Mouse (Mus musculus): ENCODE data around the gene Rgs3. TPM values are rescaled to one million over a fixed set of nuclear protein-coding genes. Genes with fewer than 3 reads are reported as not detected.
"Not testable (repeated sequence)": the region's sequence is repeated elsewhere in the genome, so short reads cannot be mapped to it uniquely, and the experiment has no call there.

Rgs3 gene
- polyA plus RNA-seq, 1 experiment = 57.0 TPM

DNA sequence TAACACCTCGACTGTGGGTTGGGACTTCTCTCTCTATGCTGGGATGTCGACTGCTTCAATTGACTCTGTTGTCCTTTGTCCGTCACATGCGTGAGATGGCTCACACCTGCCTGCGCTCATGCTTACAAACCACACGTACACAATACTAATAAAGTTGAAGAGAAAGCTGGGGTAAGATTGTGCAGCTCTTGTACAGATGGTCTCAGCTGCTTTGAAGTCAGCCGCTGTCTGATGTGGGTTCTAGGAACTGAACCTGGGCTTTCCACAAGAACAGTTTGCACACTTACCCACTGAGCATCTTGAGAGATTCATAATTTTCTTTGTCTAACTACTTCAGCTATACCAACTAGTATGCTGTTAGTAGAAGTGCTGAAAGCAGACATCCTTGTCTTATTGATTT, 7.7 kb upstream of the Rgs3 start:
- DNase-seq (ENCODE audit: low spot score) = no peak

DNA sequence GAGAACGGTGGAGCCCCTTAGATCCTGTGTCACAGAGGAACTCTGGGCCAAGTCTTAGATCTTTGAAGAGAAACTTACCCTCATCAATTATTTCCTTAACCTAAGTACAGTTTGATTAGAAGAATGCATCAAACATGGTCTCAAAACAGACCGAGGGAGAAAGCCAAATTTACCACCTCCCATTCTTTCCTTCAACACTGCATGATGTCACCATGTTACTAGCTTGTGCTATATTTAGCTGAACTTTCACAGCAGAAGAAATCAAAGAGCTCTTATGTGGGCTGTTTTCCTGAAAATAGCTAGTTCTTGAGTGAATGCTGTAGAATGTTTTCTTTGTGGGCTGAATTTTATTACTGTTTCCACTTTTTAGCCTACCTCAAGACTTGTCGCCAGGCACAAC, 2.2 kb upstream of the Rgs3 start:
- no peak for DNase-seq (ENCODE audit: low spot score)

DNA sequence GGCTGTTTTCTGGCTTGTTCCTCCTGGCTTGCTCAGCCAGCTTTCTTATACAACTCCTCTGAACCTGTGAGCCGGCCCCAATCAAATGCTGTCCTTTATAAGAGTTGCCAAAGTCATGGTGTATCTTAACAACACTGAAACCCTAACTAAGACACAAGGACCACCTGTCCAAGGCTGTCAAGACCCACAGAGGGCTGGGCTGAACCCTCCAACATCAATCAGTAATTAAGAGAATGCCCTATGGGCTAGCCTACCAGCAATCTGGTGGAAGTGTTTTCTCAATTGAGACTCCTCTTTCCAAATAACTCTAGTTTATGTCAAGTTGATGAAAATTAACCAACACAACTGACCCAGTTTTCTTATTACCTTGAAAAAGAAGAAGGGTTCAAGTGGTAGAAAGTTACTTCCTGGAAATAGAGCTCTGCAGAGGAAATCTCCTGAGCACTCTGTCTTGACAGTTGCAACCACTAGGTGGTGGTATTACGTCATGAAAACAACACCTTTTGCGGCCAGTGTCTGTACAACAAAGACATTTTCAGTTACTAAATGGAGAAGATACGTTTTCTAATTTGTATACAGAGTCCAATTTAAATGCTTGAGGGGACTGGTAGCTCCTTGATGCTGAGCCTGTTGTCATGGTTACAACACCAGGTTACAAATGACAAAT, 1.4 kb downstream of the Rgs3 start:
- DNase-seq (ENCODE audit: low spot score) = no peak

DNA sequence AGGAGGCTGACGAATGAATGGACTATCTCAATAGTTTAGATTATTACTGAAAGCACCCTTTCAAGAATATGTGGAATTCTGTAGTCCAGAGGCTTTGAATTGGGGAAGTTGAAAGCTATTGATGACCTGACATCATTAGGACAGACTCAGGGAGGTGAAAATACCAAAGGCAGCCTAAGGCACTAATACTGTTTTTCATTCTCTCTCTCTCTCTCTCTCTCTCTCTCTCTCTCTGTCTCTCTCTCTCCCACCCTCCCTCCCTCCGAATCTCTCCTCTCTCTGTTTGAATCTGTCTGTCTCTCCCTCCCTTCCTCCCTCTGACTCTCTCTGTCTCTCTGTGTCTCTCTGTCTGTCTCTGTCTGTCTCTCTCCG, 2.0 kb downstream of the Rgs3 start:
- DNase-seq (ENCODE audit: low spot score) = no peak

DNA sequence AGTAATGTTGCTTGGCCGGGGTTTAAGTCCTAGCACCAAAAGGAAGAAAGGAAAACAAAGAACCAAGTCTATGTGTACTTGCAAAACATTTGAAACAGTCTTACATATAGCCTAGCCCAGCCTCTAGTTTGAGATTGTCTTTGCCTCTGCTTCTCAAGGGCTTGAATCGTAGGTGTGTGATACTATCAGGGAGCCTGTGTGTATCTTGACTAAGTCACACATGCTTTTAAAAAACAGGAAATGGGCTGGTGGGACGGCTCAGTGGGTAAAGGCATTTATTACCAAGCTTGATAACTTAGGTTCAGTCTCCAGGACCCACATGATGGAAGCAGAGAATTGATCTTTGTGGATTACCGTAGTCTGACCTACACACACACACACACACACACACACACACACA, 2.4 kb downstream of the Rgs3 start:
- DNase-seq (ENCODE audit: low spot score) = no peak

DNA sequence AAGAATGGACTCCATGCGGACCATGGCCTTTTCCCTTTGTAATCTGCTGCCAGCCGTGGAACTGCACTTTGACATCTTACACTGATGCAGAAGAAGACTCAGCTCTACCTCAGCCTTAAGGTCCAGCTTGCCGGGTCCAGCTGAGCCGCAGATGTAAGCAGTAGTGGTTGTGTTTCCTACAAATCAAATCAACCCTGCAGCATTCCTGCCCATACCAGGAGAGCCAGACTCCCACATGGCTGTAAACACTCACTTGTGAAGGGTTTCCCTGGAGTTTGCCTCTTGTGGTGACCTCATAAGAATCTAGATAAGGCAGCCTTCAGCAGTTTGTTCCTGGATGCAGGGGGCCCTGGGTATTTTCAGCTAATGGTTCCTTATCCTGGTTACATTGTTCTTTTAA, 6.9 kb downstream of the Rgs3 start:
- DNase-seq (ENCODE audit: low spot score) = no peak

DNA sequence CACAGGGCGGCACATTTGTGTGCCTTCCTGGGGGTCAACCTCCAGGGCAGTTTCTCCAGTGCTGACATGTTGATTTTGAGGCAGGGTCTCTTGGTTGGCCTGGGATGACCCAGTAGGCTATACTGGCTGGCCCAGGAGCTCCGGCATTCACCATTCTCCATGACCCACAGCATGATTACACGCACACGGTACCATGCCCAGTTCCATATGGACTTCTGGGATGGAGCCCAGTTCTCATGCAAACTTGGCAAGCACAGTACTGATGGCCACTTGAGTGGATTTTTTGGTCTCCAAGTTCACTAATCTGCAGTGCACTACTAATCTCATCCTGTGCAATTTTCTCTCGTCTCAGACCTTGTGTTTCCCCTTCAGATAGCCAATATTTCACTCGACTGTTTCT, 8.0 kb downstream of the Rgs3 start:
- DNase-seq (ENCODE audit: low spot score) = no peak

DNA sequence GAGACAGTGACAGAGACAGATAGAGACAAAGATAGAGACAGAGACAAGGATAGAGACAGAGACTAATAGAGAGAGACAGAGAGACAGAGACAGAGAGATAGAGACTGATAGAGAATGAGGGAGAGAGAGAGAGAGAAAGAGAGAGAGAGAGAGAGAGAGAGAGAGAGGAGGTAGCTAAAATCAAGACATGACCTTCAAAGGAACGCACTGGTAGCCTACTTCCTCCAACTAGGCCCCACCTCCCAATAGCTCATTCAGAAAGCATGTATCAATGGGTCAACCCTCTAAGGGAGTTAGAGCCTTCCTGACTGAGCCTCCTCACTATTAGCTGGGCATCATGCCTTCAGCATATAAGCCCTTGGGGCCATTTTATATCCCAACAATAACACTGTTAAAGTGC, 8.7 kb downstream of the Rgs3 start:
- no peak for DNase-seq (ENCODE audit: low spot score)

DNA sequence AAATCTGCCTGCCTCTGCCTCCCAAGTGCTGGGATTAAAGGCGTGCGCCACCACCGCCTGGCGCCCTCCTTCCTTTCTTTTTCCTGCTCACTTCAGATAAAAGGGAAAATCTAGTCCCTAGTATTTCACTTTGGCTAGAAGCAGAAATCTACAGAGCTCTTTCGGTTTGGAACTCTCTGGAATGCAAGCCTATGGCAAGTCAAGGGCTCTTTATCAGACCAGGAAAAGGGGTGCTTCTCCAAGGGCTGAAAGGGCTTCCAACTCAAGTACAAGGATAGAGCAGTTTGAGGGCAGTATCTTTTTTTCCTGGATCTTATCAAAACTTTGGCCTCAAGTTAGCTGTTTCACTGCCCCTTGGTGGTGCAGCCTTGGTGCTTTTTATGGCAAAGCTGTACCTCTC, 10.0 kb downstream of the Rgs3 start:
- no peak for DNase-seq (ENCODE audit: low spot score)

DNA sequence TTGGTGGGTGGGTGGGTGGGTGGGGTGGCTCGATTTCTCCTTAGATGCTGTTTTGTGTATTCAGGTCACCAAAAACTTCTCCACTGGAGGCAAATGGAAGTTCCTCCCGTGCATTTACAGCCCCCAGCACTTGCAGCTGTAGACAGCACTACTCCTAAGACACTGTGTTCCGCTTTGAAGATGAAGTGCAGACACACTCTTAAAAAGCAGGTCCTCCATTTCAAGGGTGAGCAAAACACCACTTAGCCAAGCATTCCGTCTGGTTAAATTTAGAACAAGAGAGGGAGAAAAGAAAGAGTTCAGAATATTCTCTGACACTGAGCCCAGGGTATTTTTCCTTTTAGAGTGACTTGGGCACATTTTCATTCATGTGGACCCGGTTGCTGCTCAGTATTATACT, 10.4 kb downstream of the Rgs3 start:
- DNase-seq (ENCODE audit: low spot score) = no peak

DNA sequence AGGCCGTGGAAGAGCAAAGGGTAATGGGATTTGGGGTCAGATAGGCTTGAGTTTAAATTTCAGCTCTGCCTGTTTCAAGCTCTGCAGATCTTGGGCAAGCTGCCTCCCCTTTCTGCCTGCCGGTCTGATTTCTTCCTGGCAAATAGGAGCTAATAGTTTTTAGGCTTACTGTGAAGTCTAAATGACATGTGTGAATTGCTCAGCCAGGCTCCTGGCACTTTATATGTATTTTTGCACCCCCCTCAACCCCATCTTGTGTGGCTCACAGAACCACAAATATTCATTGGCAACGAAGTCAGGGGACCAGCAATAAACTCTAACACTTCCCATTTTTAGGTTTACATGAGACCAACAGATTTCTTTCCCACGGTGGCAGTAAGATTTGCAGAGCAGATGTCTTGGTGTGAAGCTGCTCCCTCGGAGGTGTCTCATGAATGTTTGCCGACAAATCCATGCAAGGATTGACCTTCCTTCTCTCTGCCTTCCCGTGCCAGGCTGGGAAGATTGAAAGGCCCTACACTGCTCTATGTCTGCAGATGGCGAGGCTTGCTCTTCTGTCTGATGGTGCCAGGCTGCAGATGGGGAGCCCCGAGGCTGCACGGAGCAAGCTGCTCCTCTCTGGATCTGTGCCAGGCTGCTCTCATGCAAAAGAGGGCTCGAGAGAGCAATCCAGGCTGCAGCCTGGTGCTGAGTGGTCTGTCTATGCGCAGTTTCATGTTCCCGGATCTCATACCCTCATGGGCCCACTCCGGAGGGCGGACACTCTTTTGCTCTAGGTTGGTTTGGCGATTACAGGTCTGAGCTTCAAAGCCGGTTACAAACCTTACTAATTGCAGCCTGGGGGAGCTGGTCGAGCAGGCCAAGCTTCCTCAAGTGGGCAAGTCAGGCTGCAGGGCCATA, 23.0 kb downstream of the Rgs3 start:
- DNase-seq (ENCODE audit: low spot score) = no peak

DNA sequence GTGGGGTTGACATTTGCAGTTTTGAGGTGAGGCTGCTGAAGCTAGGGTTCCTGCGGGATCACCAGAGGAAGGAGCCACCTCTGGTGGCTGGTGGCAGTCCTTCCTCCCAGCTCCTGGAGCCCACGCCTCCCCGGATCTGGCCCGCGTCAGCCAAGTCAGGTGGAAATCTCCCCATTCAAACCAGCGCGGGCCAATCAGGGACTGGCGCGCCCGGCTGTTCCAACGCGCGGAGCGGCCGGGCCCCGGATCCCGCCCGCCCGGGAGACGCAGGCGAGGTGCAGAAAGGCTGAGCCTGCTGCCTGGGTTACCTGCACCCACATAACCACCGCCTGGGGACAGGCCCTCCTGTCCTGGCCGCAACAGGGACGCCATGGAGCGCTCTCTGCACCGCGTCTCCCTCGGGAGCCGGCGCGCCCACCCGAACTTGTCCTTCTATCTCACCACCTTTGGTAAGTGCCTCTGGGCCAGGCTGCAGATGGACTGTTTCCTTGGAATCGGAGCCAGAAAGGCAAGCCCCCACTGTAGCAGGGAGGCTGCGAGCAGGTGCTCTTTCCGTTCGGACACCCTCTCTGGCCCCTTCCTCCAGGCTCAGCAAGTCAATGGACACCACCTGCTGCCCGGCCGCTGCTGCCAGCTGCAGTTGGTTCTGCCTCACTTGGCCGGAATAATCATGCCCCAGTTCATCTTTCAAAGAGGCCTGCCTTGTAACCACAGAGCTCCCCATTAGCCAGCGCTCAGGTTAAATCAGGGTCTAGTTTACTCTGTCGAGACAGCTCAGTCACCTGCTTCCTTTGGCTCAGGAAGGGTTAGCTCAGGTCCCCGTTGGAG, 23.8 kb downstream of the Rgs3 start:
- peak; percentile 36 for DNase-seq (ENCODE audit: low spot score)

DNA sequence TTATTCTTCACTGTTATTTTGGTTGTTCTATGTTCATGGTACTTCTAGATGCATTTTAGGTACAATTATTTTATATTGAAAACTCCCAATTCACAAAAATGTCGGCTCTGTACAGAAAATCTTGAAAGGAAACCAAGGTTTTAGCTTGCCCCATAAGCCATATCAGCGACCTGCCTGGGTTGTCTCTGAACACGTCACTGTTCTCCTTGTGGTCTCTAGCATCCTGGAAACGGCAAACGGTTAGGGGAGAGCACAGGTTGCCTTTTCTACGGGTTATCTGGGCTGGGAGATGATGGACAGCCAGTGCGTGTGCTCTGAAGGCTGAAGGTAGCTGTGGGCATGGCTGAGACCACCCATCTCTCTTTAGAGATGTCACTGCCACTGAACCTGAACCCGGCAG, 27.4 kb downstream of the Rgs3 start:
- no peak for DNase-seq (ENCODE audit: low spot score)

DNA sequence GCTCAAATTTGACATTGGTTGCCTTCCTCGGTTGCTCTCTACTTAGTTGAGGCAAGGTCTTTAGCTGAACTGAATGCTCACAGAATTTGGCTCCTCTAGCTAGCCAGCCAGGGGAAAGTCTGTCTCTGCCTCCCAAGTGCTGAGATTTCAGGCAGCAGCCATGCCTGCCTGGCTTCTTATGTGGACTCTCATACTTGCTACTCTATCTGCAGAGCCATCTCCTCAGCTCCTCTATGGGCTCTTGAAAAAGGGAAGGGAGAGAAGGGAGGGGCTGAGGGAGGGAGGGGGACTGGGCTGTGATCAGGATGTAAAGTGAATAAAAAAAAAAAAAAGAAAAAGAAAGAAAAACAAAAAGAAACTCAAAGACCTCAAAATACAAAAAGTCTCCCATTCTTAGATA, 31.2 kb downstream of the Rgs3 start:
- no peak for DNase-seq (ENCODE audit: low spot score)

DNA sequence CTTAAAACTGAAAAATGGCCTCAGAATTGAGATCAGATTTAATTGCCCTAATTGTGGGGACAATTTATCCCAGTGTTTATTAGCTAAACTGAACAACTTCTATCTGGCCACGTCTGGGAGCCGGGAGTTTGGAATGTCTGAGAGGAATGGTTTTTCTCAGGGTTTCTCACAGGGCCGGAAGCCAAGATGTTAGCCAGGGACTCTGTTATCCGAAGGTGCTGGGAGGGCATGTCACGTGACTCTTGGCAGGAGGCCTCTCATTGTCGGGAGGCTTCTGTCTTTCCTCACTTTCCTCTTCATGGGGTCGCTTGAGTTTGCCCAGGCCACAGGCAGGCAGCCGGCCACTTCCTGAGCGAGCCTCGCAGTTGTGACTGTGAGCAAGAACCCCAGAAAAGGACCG, 31.7 kb downstream of the Rgs3 start:
- DNase-seq (ENCODE audit: low spot score) = no peak

DNA sequence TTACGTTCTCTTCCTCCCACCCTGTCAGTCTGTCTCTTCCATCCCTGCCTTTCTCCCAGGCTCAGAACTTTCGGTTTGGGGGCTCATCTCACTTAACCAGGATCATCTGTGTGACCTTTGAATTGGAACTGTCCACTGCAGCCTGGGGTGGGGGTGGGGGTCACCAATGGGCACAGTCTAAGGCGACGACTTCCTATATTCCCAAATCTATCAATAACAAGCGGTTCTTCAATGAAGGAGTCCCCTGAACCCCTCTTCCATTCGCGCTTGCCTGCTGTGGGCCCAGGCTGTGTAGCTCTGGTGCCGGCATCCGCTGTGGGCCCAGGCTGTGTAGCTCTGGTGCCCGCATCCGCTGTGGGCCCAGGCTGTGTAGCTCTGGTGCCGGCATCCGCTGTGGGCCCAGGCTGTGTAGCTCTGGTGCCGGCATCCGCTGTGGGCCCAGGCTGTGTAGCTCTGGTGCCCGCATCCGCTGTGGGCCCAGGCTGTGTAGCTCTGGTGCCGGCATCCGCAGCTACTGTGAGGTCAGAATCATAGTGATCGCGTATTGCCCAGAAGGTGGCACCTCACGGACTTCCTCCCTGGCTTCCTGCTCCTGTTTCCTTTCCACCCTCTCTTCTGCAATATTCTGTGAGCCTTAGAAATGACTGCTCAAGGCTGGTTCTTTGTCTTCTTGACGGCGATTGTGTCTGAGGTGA, 34.0 kb downstream of the Rgs3 start:
- DNase-seq (ENCODE audit: low spot score) = not testable (repeated sequence)

DNA sequence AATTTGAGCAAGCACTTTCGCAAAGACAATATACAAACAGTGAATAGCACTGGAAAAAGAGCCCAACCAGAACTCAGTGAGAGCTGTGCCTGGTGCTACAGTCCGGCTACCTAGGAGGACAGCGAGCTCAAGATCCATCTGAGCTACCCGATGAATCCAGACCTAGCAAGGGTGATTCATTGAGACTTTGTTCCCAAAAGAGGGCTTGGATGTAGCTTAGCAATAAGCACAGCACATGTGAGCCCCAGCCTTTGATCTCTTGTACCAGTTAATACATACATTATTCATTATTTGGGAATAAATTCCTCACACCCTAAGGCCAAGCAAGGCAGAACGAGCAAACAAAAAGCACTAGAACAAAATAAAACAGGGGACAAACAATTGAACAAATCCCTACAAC, 34.8 kb downstream of the Rgs3 start:
- no peak for DNase-seq (ENCODE audit: low spot score)

DNA sequence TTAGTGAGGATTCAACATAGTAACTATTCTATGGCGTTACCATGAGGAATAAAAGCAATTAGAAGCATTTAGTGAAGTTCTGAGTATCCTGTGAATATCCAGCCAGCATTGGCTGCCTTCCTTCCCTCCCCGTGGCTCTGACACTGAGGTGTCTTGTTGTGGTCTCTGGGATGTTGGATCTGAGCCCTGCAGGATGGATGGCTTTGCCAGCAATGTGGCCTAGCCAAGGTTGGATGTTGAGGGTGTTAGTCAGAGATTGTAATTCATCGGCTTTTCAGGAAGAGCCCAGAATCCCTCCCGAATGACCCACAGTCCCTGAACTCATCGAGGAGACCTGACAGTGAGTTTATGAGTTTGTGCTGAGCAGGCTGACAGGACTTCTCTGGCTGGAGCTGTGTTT, 36.4 kb downstream of the Rgs3 start:
- no peak for DNase-seq (ENCODE audit: low spot score)

DNA sequence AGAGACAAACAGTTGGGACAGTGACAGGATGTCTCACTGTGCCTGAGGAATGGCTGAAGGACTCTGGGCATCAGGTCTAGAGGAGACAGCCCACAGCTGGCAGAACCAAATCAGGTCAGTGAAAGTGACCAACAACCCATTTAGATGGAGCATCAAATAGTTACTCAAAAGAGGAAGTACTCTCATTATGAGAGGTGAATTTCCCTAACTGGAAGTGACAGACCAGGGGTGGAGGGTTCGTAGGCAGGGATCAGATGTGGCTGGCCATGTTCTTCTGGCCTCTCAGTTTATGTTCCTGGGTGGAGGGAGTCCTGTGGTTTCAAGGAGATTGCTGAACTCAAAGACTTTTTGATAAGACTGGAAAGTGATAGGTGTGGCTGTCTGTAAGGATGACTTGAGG, 40.9 kb downstream of the Rgs3 start:
- DNase-seq (ENCODE audit: low spot score) = no peak

DNA sequence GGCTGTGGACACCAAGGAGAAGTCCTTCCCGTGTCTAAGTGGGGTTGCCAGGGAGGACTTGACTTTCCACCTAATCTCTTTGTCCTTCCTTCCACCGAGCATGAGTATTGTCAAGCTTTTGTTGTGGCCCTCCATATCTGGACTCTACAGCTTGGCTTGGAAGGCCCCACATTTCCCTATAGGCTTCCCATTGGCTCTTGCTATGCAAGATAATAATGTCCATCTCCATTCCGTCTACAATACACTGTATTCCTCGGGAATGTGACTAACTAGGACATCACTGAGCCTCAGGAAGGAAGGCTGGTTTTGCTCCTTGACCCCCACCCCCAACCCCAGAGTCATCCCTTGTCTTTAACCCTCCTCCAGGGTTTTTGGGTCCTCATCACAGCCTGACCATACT, 44.0 kb downstream of the Rgs3 start:
- DNase-seq (ENCODE audit: low spot score) = no peak

DNA sequence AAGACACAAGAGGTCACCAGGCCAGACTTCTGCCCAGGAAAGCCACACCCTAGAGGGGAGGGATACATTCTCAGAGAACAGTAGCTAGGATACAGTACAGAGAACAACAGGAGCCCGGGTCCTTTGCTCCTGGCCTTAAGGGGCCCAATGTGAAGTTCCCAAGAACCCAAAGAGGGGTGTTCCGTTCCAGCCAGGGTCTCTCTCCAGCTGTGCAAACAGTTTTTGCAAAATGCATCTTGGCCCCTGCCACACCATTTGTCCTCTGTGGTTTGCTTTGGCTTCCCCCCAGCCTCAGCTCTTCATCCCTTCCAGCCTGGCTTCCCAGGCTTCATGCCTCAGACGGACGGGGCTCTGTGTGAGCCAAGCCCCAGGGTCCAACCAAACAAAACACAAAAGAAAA, 44.4 kb downstream of the Rgs3 start:
- no peak for DNase-seq (ENCODE audit: low spot score)

Measured in urinary bladder, adult 2 months (tissue).